Mouse (Mus musculus) embryonic fibroblast, embryonic 13.5 days (primary cell): ENCODE results near the gene Ppfibp1.

ENCODE experiments used
- CTCF ChIP-seq: IDR thresholded peaks from 2 replicates; pipeline ENCODE4 v1.5.1; 2011; ENCODE audit warnings: mild to moderate bottlenecking, control low read depth, low read length, moderate library complexity, borderline replicate concordance; ENCODE audit not compliant: insufficient read depth
- POLR2A ChIP-seq: IDR thresholded peaks from 2 replicates; pipeline ENCODE4 v1.6.1; 2011; ENCODE audit warnings: low read depth, mild to moderate bottlenecking, control low read depth, low read length, moderate library complexity

DNA sequence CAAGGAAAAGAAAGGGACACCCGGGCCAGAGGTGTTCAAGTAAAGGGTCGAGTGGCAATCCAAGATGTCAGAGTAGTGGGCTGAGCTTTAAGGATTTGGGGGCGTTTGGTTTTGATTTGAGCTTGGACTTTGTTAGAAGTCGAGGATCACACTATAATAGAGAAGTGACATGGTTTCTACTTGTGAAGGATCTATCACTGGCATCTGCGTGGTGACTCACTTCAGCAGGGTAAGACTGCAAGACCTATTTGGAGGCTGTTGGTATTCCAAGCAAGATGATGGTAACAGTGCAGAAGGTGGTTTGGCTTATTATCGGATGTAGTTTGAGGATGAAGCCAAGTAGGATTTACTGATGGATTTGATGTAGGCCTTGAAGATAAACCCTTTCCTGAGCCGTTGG is 155.3 kb downstream of the Ppfibp1 start:
- TF ChIP-seq CTCF = no peak
- TF ChIP-seq POLR2A = no peak
